Mouse (Mus musculus) heart, postnatal 0 days (tissue): Measurements from ENCODE around the gene Wfdc3.

Experiments used
- CTCF ChIP-seq: IDR thresholded peaks from 2 replicates; pipeline ENCODE4 v1.5.1; 2016; ENCODE audit warnings: antibody characterized with exemption, control low read depth, low read depth
- EP300 ChIP-seq: IDR thresholded peaks from 2 replicates; pipeline ENCODE4 v1.6.1; 2016; ENCODE audit warnings: antibody characterized with exemption, low read depth

DNA sequence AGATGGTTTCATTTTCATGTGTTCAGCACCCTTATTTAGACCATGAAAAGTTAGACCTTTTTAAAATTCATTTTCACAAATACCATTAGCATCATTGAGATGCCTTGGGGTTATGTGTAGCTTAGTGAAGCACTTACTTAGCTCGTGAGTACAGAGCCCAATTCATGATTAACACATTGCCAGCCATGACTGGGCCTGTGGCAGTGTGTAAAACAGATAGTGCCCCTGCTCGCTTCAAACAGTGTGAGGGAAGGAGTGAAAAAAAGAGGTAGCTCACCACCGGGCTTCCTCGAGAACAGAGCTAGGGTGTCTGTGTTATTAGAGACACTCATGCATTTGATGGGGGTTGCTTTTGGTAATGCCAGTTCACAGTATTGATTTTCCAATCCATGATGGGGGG, 2.5 kb upstream of the Wfdc3 start:
- no peak for TF ChIP-seq CTCF
- TF ChIP-seq EP300 = no peak
